Mouse (Mus musculus) midbrain, embryonic 14.5 days (tissue): ENCODE data around the gene Zfp385c. TPM values are rescaled to one million over a fixed set of nuclear protein-coding genes. Genes with fewer than 3 reads are reported as not detected.
A peak's percentile ranks its signal among the peaks of the same experiment; 100 is the strongest.

Source experiments
- ATAC-seq: fragments of 200-750 bp; cut with Nextera tagmentation; 2 replicates; pipeline ENCODE4 v1.8.0; 2017; ENCODE audit warnings: moderate number of reproducible peaks, moderate library complexity; ENCODE audit not compliant: low FRiP score, low TSS enrichment
- DNase-seq: peaks from one replicate; pipeline ENCODE4 v3.0.0-alpha.2; 2015
- H3K27ac ChIP-seq: fragments of 300-500 bp; sonication (generic); replicated peaks from 2 replicates; pipeline ENCODE4 v1.5.1; 2014; ENCODE audit warnings: mild to moderate bottlenecking, low read depth, low read length, moderate library complexity
- H3K27me3 ChIP-seq: fragments of 300-500 bp; sonication (generic); 2 replicates; pipeline ENCODE4 v1.6.1; 2014; ENCODE audit warnings: low read length, control low read depth, mixed read lengths; ENCODE audit not compliant: control insufficient read depth, insufficient read depth
- H3K36me3 ChIP-seq: fragments of 300-500 bp; sonication (generic); 2 replicates; pipeline ENCODE4 v1.6.1; 2014; ENCODE audit warnings: low read length, control low read depth; ENCODE audit not compliant: control insufficient read depth, insufficient read depth
- H3K4me1 ChIP-seq: fragments of 300-500 bp; sonication (generic); 2 replicates; pipeline ENCODE4 v1.6.1; 2014; ENCODE audit warnings: mild to moderate bottlenecking, antibody characterized with exemption, low read length, control low read depth; ENCODE audit not compliant: control insufficient read depth, insufficient read depth
- H3K4me2 ChIP-seq: fragments of 300-500 bp; sonication (generic); 2 replicates; pipeline ENCODE4 v1.6.1; 2014; ENCODE audit warnings: mild to moderate bottlenecking, low read length, moderate library complexity
- H3K4me3 ChIP-seq: fragments of 300-500 bp; sonication (generic); replicated peaks from 2 replicates; pipeline ENCODE4 v1.5.1; 2014; ENCODE audit warnings: low read depth, low read length
- H3K9ac ChIP-seq: fragments of 300-500 bp; sonication (generic); replicated peaks from 2 replicates; pipeline ENCODE4 v1.6.1; 2014; ENCODE audit warnings: mild to moderate bottlenecking, low read length, moderate library complexity
- H3K9me3 ChIP-seq: fragments of 300-500 bp; sonication (generic); 2 replicates; pipeline ENCODE4 v1.6.1; 2016; ENCODE audit warnings: low read length, control low read depth, mixed read lengths; ENCODE audit not compliant: control insufficient read depth
- WGBS: fragments of 180-500 bp; shearing (Covaris S2); extraction: QIAGEN DNeasy Blood & Tissue Kit; methylation state at CpG from one replicate; pipeline ENCODE4 v1.1.7; 2014; 5-methylcytosine and 5-hydroxymethylcytosine counted together
- polyA plus RNA-seq: library from polyadenylated mRNA; unstranded; fragments of >200 nt; fragmentation: Nextera tagmentation; extraction: Ambion mirVana; gene quantifications from 2 replicates; pipeline ENCODE4 v1.2.1, GENCODE M21; 2014

Zfp385c gene
- polyA plus RNA-seq, 1 experiment from 2014 or later: 0.41 TPM

- ATAC-seq (no peak), DNase-seq (no peak)
- Histone ChIP-seq H3K27me3 (no peaks in the 10 kb centered on the region), H3K4me1 (no peaks in the 10 kb centered on the region), H3K4me3 (no peak overlapping the region), H3K9me3 (no peaks in the 10 kb centered on the region), H3K4me2 (no peak overlapping the region), H3K9ac (no peak overlapping the region), H3K36me3 (peaks cover 40% of the 10 kb centered on the region), H3K27ac (0 out of 2 replicates have a peak overlapping the region, but pooled peaks have one; percentile 26)
- 82% methylated on average over 5 of the region's 5 CpGs for WGBS
Observed at GRCm38 (mm10) chr11:100720345-100720744, 28.1 kb upstream of the Zfp385c start.

- Histone ChIP-seq H3K4me1 (no peaks in the 10 kb centered on the region), H3K27ac (no peak overlapping the region), H3K27me3 (no peaks in the 10 kb centered on the region), H3K4me2 (no peak overlapping the region), H3K9me3 (no peaks in the 10 kb centered on the region), H3K4me3 (no peak overlapping the region), H3K36me3 (peaks cover 43% of the 10 kb centered on the region), H3K9ac (no peak overlapping the region)
- WGBS: 86% methylated on average over 11 of the region's 11 CpGs
- DNase-seq: no peak
- ATAC-seq: no peak
Observed at GRCm38 (mm10) chr11:100719893-100720292, 27.6 kb upstream of the Zfp385c start.

- 91% methylated on average over 3 of the region's 3 CpGs for WGBS
- no peak overlapping the region for H3K4me2 ChIP-seq
- DNase-seq (no peak), ATAC-seq (no peak)
- H3K36me3 ChIP-seq: peaks cover 43% of the 10 kb centered on the region
- H3K9me3 ChIP-seq: no peaks in the 10 kb centered on the region
- H3K27ac ChIP-seq: no peak overlapping the region
- no peaks in the 10 kb centered on the region for H3K27me3 ChIP-seq
- peaks cover 1% of the 10 kb centered on the region; the same call in 1 of the 2 replicates for H3K4me1 ChIP-seq
- no peak overlapping the region for H3K9ac ChIP-seq
- H3K4me3 ChIP-seq: no peak overlapping the region
Observed at GRCm38 (mm10) chr11:100719312-100719711, 27.1 kb upstream of the Zfp385c start.

GRCm38 (mm10) chr11:100718866-100719265 is 26.6 kb upstream of the Zfp385c start:
- 86% methylated on average over 4 of the region's 4 CpGs for WGBS
- Histone ChIP-seq H3K4me2 (no peak overlapping the region), H3K9ac (no peak overlapping the region), H3K27ac (no peak overlapping the region), H3K4me1 (peaks cover 6% of the 10 kb centered on the region), H3K27me3 (no peaks in the 10 kb centered on the region), H3K9me3 (no peaks in the 10 kb centered on the region), H3K4me3 (no peak overlapping the region), H3K36me3 (peaks cover 43% of the 10 kb centered on the region)
- ATAC-seq (no peak), DNase-seq (no peak)

GRCm38 (mm10) chr11:100718462-100718861 is 26.2 kb upstream of the Zfp385c start:
- no peak overlapping the region for H3K4me2 ChIP-seq
- peaks cover 43% of the 10 kb centered on the region for H3K36me3 ChIP-seq
- no peak for ATAC-seq

GRCm38 (mm10) chr11:100716649-100717048 is 24.4 kb upstream of the Zfp385c start:
- H3K27ac ChIP-seq: no peak overlapping the region
- no peak for DNase-seq
- 91% methylated on average over 3 of the region's 3 CpGs for WGBS
- H3K36me3 ChIP-seq: peaks cover 43% of the 10 kb centered on the region
- H3K4me1 ChIP-seq: peaks cover 11% of the 10 kb centered on the region
- no peak overlapping the region for H3K4me2 ChIP-seq
- H3K9me3 ChIP-seq: no peaks in the 10 kb centered on the region
- ATAC-seq: no peak
- no peaks in the 10 kb centered on the region for H3K27me3 ChIP-seq
- no peak overlapping the region for H3K9ac ChIP-seq
- no peak overlapping the region for H3K4me3 ChIP-seq

More at GRCm38 (mm10) chr11:100718462-100718861, 26.2 kb upstream of the Zfp385c start:
- Histone ChIP-seq H3K27ac (no peak overlapping the region), H3K9ac (no peak overlapping the region), H3K4me3 (no peak overlapping the region), H3K9me3 (no peaks in the 10 kb centered on the region), H3K4me1 (peaks cover 9% of the 10 kb centered on the region), H3K27me3 (no peaks in the 10 kb centered on the region)
- 94% methylated on average over 7 of the region's 7 CpGs for WGBS
- DNase-seq: no peak

GRCm38 (mm10) chr11:100714948-100715347 is 22.7 kb upstream of the Zfp385c start:
- peaks cover 47% of the 10 kb centered on the region for H3K36me3 ChIP-seq
- 77% methylated on average over 6 of the region's 6 CpGs for WGBS
- ATAC-seq: no peak

GRCm38 (mm10) chr11:100714534-100714915 is 22.3 kb upstream of the Zfp385c start:
- no peak overlapping the region for H3K4me2 ChIP-seq
- peaks cover 18% of the 10 kb centered on the region for H3K4me1 ChIP-seq
- H3K4me3 ChIP-seq: no peak overlapping the region
- ATAC-seq: no peak
- DNase-seq: peak; percentile 90
- H3K36me3 ChIP-seq: peaks cover 43% of the 10 kb centered on the region
- H3K27me3 ChIP-seq: no peaks in the 10 kb centered on the region
- no peaks in the 10 kb centered on the region for H3K9me3 ChIP-seq
- no peak overlapping the region for H3K27ac ChIP-seq
- no peak overlapping the region for H3K9ac ChIP-seq
- 46% methylated on average over 6 of the region's 6 CpGs for WGBS

More at GRCm38 (mm10) chr11:100714948-100715347, 22.7 kb upstream of the Zfp385c start:
- Histone ChIP-seq H3K4me2 (no peak overlapping the region), H3K4me1 (peaks cover 18% of the 10 kb centered on the region), H3K27me3 (no peaks in the 10 kb centered on the region), H3K4me3 (no peak overlapping the region), H3K27ac (no peak overlapping the region), H3K9ac (no peak overlapping the region), H3K9me3 (no peaks in the 10 kb centered on the region)
- DNase-seq: no peak

GRCm38 (mm10) chr11:100713735-100714533 is 21.7 kb upstream of the Zfp385c start, which contains the start of gene Hspb9:
TSS of gene Hspb9 (plus strand) at chr11:100713850.
- Histone ChIP-seq H3K36me3 (peaks cover 45% of the 10 kb centered on the region), H3K9ac (no peak within 1 kb of the TSS; the same call in 1 of the 2 replicates), H3K4me3 (no peak within 1 kb of the TSS), H3K9me3 (no peaks in the 10 kb centered on the region), H3K27me3 (no peaks in the 10 kb centered on the region), H3K4me2 (peak within 1 kb of the TSS; percentile 64), H3K4me1 (peaks cover 18% of the 10 kb centered on the region), H3K27ac (no peak within 1 kb of the TSS)
- DNase-seq: peak; percentile 53
- WGBS: 8% methylated on average over 38 of the region's 38 CpGs
- ATAC-seq: no peak
